Mouse (Mus musculus) thymus, adult 18-20 months (tissue): ENCODE measurements around the gene Tnrc6c.

Experiments
- DNase-seq, 2 experiments: peaks; one replicate each; pipeline ENCODE4 v3.0.0; 2022; ENCODE audit warnings: mixed read lengths in 2 of 2

Gene Tnrc6c

DNA sequence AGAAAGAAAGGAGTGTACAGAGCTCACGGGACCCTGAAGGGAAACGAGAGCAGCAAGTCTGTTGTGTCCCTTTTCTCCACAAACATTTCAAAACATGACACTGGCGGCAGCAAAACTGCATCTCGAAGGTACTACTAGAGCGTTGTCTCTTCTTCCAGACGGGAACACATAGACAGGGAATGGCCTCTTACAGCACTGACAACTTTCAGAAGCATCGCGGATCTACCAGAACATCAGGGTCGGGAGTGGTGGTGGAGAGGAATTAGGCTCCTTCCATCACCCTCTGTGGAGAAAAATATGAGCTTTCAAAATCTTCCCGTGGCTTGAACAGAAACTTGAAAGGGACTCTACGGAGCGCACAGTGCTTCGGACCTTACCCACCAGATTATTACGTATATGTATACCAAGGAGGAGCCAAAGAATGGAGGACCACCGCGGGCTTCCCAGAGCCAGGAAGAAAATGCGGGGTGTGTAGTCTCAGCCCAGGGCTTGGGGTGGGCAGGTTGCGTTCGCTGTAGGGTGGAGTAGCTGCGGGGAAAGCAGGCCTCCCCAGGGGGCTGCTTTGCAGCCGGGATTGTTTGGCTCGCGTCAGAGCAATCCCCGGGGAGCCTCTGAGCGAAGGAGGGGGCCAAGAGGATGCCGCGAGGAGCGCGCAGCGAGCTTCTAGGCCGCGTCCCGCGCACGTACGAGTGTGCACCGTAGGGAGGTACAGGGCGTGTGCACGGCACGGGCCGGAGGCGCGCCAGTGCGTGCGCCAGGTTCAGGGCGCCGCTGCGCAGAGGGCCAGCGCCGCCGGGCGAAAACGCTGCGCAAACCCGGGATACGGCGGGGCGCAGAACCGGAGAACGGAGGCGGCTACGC lies at the start of gene Tnrc6c:
TSS of gene Tnrc6c (plus strand) at position 799 of the 861 bp plus-strand sequence.
- peak; percentile 76 to 85 for DNase-seq

DNA sequence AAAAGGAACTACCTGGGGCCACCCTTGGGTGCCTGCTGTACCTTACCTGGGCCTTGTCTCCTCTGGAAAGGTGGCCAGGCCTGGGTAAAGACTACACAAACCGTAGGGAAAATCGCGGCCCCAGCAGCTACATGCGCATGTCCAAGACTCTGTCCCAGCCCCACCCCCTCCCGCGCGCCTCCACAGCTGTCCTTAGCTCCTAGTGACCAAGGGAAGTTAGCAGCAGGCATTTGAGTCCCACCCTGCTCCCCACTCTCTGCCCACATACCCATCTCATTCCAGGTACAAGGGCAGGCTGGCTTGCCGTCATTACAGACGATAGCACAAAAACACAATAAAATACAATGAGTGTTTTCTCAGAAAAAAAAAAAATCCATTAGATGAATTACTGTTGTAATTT lies 48.0 kb upstream of the Tnrc6c start:
- no peak for DNase-seq

DNA sequence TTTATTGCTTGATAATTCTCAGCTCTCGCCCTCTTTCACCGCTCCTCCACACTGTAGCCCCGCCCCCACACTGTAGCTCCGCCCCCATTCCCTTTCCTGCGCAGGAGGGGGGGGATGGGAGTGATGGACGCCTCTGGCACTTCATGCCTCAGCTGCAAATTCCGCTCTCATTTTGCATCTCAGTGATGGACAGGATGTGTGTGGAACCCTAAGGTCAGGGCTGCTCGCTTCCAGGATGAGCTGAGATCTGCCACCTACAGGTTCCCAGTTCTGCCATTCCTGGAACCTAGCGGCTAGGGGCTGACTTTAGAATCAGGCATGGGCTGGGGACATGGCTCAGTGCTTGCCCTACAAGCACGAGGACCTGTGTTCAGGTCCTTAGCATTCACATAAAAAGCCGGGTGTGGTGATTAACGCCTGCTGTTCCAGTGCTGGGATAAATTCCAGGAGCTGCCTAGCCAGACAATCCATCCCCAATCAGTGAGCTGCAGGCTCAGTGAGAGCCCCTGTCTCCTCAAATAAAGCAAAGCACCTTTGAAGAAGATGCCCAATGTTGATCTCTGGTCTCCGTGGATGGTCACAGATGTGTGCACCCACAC lies 47.4 kb upstream of the Tnrc6c start:
- no peak for DNase-seq

DNA sequence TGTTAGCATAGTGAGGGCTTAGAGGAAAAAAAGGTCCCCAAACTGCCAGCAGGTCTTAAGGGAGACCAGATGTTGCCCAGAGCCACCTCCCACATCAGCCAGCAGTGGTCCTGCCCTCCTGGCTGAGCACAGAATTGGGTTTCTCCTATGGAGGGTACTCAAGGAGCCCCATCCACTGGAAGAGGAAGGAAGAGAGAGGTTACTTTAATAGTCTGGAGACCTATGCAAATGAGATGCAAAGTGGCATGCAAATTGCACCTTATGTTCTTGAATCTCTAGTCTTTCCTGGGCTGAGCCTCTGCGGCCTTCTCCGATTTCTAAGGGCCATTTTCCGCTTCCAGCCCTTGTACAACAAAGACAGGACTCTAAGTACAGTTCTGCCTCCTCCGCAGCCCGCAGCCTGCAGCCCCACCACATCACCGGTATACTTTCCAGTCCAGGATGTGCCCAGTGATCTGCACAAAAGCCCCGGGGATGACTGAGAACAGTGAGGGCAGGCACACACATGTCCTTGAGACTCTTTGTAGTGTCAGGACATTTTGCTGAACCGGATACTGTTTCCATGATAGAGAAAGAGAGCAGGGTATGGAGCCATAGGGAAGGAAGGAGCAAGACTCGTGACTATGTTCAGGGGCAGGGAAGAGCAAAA lies 45.8 kb upstream of the Tnrc6c start:
- no peak for DNase-seq

DNA sequence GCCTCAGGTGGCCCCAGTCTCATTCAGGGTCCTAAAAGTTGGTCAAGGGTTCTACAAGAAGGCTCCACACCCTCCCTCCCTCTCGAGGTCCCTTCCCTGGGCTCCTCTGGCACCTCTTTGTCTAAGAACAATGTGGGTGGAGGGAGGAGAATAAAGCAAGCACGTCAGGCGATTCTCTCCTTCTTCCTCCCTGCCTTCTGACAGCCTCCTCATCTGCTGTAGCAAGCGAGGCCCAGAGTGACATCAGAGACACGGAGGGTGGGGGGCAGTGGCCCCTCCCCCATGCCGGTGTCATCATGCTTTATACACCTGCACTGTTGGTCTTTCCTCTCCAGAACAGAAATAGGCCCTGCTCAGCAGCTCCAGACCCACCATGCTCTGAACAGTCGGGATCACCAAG lies 45.1 kb upstream of the Tnrc6c start:
- no peak for DNase-seq

DNA sequence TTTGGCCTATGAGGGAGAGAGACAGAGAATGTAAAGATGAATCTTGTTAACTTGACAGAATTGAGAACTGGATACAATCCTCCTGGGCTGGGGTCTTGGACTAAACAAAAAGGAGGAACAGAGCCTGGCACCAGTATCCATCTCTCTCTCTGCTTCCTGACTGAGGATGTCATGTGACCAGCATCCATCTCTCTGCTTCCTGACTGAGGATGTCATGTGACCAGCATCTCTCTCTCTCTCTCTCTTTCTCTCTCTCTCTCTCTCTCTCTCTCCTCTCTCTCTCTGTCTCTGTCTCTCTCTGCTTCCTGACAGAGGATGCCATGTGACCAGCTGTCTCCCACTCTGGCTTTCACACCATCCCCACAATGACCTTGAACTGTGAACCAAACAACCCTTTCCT lies 43.5 kb upstream of the Tnrc6c start:
- DNase-seq, result no peak

DNA sequence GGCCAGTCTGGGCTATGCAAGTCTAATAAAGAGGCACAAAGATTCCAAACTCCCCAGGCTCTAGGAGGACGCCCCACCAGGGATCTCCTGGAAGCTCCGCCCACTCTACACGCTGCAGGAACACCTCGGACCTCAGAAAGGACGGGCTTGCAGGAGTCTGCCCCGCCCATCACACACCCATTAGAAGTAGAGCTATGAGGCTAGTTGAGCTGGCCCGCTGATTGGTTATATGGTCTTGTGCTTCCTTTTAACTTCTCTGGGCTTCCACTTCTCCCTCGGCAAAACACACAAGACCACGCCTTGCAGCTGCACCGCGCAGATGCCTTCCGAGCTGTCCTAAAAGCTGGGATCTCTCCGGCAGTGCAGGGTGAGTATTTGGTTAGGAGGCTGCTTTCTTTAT lies 43.0 kb upstream of the Tnrc6c start:
- peak; percentile 60 to 78 for DNase-seq

DNA sequence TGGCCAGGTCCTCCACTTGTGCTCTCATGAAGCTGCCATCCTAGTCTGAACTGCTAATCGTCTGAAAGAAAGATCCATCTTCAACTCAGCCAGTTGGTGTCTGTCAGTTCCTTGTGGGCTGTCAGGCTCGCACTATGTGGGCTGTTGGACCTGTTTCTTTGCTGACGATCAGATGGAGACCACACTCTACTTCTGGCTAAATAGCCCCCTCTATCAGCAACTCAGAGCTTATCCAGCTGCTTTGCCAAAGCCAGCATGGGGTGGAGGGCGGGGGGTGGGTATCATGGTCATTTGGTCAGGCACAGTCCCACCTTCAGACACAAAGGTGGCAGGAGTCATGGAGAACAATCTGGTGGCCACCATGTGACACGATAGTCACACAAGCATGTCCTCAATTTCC lies 42.2 kb upstream of the Tnrc6c start:
- DNase-seq, result no peak

DNA sequence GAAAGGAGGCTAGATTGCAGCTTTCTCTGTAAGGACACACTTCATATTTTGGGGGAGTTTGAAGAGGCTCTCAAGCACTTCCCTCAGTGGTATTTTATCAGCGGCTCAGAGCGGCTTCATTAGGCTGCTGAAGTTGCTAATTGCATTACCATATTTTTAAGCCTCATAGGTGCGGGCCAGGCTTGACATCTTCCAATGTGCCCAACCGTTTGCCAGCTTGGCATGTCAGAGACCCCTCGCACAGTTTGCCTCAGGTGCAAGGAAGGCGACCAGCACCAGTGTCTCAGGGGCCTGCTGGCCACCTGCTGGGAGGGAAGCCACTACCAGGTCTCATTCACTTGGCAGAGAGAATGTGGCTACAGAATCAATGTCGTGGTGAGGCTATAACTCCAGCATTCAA lies 41.2 kb upstream of the Tnrc6c start:
- DNase-seq, result no peak

DNA sequence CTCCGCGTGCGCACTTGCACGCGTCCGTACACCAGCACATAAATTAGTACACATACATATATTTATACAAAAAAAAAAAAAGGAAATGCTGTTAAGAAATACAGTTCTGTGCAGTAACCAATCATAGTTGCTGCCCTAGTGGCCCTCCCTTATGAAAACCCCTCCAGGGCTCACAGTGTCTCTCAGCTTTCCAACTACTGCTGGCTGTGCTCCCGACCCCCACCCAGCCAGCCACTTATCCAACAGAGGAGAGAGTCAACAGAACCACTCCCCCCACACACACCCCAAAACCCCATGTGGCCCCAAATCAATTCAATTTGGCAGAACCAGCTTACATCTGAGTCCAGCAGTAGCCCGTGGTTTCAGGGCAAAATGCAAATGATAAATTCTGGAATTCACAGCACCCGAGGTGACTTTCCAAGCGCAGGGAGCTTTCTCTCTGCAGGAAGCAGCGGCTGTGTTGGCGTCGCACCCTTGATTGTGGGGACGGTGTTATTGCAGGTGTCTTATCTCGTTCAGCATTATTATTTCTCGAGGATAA lies 36.7 kb upstream of the Tnrc6c start:
- DNase-seq, result no peak

DNA sequence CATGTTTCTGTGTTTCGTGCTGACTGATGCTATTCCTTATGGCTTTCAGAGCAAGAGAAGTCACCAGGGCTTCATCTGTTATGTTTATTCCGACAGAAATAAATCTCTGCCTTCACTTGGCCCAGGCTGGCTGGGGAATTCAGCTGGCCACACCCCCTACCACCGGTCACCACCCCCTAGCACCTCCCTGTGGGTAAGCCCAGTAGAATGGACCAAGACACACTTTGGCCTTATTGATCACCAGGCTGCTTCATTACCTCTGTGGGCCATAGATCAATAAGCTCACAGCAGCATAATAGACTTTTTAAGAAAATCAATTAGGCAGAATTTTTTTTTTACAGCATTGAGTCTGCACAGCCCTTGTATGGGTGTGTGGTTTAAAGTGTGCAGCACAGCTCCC lies 35.9 kb upstream of the Tnrc6c start:
- DNase-seq, result no peak

DNA sequence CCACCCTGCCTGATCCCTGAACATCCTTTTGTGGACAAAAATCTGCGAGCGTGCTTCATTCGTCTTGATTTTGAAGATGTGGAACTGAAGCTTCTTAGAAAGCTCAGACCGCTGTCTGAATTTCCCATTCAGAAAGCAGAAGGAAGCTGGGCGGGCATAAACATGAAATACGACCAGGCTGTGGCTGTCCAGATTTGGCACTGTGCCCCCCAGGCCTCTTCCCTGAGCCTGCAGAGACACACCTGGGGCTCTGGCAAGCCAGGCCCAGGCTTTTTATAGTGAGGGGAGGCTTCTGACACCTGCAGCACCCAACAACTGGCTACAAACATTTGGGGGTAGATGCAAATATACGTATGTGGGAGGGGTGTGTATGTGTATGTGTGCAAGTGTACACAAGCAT lies 35.3 kb upstream of the Tnrc6c start:
- DNase-seq, result peak in 1 of 2 experiments; percentile 32

DNA sequence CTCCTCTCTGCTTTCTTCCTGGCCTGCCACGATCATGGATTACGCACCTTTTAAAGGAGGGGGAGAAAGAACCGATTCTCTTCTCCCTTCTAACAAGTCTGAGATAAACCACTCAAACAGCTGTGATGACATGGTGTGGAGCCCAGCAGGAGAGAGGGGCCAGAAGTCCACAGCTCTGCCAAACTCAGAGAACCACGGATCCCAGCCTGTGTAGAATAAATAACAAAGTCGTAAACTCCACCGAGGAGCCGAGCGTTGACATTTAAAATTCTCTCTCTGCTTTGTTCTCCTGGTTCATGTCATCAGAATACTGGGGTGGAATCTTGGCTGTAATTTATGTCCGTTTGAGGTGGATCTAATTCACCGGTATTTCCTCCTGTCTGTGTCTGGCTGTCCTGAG lies 34.5 kb upstream of the Tnrc6c start:
- DNase-seq, result no peak

DNA sequence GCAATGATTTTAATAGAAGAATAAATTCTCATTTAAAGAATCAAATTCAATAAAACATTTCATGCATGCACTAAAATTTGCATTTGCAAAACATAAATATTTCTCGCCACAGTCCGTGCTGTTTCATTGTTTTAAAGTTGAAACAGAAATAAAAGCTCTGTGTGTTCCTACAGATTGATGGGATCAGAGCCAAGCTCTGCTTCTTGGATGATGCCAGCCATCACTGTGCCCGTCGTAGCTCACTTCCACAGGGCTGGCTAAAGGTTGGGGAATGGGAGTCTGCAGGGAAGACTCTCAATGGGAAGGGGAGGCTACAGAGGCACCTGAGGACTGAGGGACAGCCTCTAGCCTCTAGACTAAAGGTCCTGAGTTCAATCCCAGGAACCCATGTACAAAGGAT lies 28.9 kb upstream of the Tnrc6c start:
- no peak for DNase-seq

DNA sequence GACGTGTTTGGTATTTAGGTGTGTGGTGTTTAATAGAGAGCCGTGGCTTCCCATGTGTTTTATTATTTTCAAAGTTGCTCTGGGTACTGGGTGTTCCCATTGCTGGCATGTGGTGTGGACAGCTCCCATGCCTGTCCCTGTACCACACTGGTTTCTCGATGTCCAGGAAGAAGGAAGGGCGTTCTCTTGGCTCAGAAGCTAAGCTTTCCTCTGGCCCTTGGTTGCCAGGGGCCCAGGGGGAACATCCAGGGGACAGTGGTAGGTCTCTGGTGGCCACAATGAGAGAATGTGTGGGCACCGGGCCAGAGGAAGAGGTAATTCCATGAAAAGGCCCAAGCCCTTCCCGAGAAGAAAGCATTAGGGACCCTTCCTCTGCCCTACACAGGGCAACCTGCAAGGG lies 27.5 kb upstream of the Tnrc6c start:
- DNase-seq, result peak in 1 of 2 experiments; percentile 18

DNA sequence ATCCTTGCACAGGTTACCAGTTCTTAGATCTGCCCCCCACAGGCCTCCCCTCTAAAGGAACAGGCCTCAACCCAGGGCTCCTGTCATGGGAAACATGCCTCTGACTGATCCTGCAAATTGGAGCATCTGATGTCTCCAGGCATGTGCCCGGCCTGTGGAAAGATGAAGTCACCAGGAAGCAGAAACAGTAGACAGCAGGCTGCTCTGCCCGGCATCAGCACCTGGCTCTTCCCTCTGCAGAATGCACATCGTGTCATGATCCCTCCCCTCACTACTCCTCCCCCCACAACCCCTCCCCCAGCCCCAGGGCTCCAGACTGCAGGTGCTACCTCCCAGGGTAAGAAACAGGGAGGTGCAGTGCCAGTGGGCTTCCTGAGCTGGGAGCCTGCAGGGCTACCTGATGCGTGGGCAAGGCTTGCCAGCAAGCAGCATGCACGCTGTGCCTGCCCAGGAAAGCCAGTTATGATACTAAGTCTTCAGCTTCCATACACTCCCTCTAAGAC lies 27.0 kb upstream of the Tnrc6c start:
- DNase-seq, result peak; percentile 71 to 81

DNA sequence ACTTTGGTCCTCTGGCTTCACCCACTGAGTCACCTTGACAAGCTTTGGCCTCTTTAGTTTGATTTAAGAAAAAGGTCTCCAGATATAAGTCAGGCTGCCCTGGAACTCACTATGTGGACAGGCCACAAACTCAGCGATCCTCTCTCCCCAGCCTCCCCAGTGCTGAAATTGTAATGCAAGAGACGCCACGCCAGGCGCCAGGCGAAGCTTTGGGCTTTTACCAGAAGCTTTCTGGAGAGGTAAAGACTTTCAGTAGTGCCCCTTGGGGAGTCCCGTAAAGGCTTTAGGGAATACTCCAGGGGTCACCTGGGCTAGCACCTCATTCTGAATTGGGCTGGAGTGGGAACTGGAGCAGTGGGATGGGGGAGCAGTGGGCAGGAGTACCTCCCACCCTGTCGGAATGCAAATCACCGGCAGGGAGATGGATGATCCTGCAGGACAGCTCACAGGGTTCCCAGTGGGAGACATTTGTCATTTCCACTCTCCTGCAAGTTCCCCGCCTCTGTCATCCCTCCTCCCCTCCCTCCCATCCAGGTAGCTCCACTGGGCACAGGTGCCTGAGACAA lies 26.3 kb upstream of the Tnrc6c start:
- DNase-seq, result peak in 1 of 2 experiments; percentile 22

DNA sequence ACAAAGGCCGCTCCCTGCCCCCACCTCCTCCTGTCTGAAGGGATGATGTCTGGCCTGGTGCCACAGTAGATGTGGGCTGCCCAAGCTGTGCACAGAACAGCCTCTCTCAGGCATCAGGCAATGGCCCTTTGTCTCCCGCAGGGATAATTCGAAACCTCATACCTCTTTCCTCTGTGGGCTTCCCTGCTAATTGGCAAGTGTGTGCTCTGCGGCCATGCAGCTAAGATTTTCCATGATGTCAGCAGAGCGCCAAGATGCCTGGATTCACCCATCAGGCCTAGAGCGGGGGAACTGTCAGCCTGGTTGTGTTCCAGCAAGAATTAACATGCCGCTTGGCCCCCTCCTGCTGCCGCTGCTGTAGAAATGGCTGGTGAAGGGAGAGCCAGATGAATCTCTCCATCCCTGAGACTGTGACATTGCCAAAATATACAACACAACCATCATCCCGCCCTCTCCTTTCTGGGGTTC lies 25.7 kb upstream of the Tnrc6c start:
- peak in 1 of 2 experiments; percentile 13 for DNase-seq

DNA sequence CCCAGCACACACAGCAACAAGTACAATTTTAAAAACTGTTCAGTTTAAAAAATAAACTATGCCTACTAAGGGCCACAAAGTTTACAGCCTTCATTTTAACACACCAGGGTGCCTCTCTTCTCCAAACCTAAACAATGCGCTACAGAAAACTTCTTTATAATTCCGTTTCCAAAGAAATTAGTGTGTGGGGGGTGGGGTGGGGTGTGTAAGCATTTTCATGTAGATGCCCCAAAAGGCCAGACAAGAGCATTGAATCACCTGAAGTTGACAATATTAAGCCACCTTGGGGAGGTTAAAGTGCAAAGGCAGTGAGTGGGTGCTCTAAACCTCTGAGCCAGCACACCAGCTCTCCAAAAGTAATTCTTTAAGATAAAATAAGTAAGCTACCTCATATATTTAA lies 24.2 kb upstream of the Tnrc6c start:
- no peak for DNase-seq

DNA sequence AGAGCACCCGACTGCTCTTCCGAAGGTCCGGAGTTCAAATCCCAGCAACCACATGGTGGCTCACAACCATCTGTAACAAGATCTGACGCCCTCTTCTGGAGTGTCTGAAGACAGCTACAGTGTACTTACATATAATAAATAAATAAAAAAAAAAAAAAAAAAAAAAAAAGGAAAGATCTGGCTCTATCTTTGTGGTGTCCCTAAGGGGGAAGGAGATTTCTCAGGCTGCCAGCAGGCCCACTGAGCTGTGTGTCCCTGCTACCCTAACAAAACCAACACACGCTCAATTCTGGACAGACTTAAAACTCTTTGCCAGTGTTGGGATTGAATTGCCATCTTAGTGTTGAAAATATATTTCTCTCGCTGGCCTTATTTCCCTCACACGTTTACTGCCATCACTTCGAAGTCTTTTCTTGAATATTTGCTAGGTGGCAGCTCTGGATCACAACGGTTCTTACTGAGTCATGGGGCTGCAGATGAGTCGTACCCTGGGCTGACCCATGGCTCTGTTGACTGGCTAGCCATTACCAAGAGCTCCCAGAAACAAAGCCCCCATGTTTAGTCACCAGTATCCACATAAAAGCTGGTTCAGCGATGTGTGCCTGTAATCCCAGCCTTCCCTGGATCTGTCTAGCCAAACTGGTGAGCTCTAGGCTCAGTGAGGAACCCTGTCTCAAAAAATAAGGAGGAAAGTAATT lies 23.1 kb upstream of the Tnrc6c start:
- DNase-seq, result no peak

DNA sequence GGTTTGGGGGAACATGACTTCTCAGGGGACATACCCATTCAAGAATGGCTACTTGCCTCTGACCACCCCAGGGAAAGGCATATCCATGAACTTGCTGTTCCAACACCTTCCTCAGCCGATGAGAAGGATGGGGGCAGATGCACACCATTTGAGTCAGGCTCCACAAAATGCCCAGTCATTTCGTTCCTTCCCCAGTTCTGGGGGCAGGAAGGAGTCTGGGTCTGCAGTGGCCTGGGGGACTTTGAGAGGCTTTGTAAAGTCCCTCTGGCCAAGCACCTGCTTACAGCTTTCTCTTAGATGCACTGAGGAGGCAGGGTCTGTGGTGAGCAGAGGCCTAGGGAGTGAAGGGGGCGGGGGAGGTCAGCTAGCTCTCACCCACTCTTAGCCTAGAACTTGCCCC lies 20.8 kb upstream of the Tnrc6c start:
- no peak for DNase-seq

DNA sequence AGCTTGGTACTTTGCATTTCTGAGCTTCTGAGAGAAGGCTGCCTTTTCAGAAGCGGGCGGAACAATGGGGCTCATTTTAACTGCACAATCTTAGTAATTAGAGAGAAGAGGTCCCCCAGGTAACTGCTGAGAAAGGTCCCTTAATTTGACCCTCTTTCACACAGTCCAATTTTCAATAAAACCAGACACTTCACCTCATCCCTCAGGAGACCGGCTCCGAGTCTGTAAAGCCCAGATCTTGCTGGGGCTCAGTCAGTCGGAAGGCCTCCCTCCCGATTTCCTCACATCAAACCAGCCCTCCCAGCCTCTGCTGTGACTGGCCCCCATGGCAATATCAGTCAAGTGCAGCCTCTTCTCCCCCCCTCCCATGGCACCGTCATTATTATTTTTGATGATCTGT lies 15.7 kb upstream of the Tnrc6c start:
- DNase-seq, result no peak
